Mouse (Mus musculus): ENCODE measurements around the gene Brpf3. TPM values are rescaled to one million over a fixed set of nuclear protein-coding genes. Genes with fewer than 3 reads are reported as not detected.
"Not testable (repeated sequence)": the region's sequence is repeated elsewhere in the genome, so short reads cannot be mapped to it uniquely, and the experiment has no call there.

The Brpf3 gene
- total RNA-seq, 4 experiments from 2014 or later = 75.6 to 83.4 (median 77.1) TPM

GRCm38 (mm10) chr17:28829120-28829519 is 28.2 kb downstream of the Brpf3 start:
- no peak for DNase-seq

GRCm38 (mm10) chr17:28831065-28831464 is 30.2 kb downstream of the Brpf3 start:
- DNase-seq = no peak

GRCm38 (mm10) chr17:28832040-28832439 is 31.1 kb downstream of the Brpf3 start:
- DNase-seq = no peak

- no peak for DNase-seq
These were observed 32.0 kb downstream of the Brpf3 start for GRCm38 (mm10) chr17:28832875-28833274.

- no peak for DNase-seq
These were observed 33.8 kb downstream of the Brpf3 start for GRCm38 (mm10) chr17:28834676-28835075.

GRCm38 (mm10) chr17:28837840-28838239 is 37.0 kb downstream of the Brpf3 start:
- no peak for DNase-seq

- not testable (repeated sequence) for DNase-seq
These were observed 41.1 kb downstream of the Brpf3 start for GRCm38 (mm10) chr17:28841947-28842346.

GRCm38 (mm10) chr17:28843665-28844064 is 42.8 kb downstream of the Brpf3 start:
- DNase-seq = no peak

GRCm38 (mm10) chr17:28846974-28847617 is 46.2 kb downstream of the Brpf3 start:
- no peak for DNase-seq

- peak; percentile 84 for DNase-seq
These were observed 49.6 kb downstream of the Brpf3 start for GRCm38 (mm10) chr17:28850511-28850910.

GRCm38 (mm10) chr17:28854377-28854776 is 53.5 kb downstream of the Brpf3 start:
- no peak for DNase-seq

- DNase-seq = peak; percentile 95
These were observed 54.4 kb downstream of the Brpf3 start for GRCm38 (mm10) chr17:28855166-28855885.

GRCm38 (mm10) chr17:28856030-28856429 is 55.1 kb downstream of the Brpf3 start:
- DNase-seq = peak; percentile 71

GRCm38 (mm10) chr17:28858205-28858604 is 57.3 kb downstream of the Brpf3 start, which contains the start of gene Pnpla1:
Pnpla1 (plus strand) TSS chr17:28858411.
- DNase-seq = no peak

GRCm38 (mm10) chr17:28863926-28864325 is 63.0 kb downstream of the Brpf3 start:
- DNase-seq = no peak

GRCm38 (mm10) chr17:28864464-28864863 is 63.6 kb downstream of the Brpf3 start:
- no peak for DNase-seq

GRCm38 (mm10) chr17:28866921-28867320 is 66.0 kb downstream of the Brpf3 start:
- no peak for DNase-seq

- DNase-seq = no peak
These were observed 66.5 kb downstream of the Brpf3 start for GRCm38 (mm10) chr17:28867381-28867780.

GRCm38 (mm10) chr17:28869412-28870110 is 68.7 kb downstream of the Brpf3 start:
- no peak for DNase-seq

- no peak for DNase-seq
These were observed 69.5 kb downstream of the Brpf3 start for GRCm38 (mm10) chr17:28870435-28870834.

GRCm38 (mm10) chr17:28871831-28872230 is 70.9 kb downstream of the Brpf3 start:
- no peak for DNase-seq

- no peak for DNase-seq
These were observed 71.4 kb downstream of the Brpf3 start for GRCm38 (mm10) chr17:28872322-28872721.

- no peak for DNase-seq
These were observed 73.3 kb downstream of the Brpf3 start for GRCm38 (mm10) chr17:28874216-28874615.

All from adrenal gland, adult 8-10 months (tissue).